Mouse (Mus musculus) hindbrain, embryonic 10.5 days (tissue): Measurements from ENCODE around the gene Vmn1r86. TPM values are rescaled to one million over a fixed set of nuclear protein-coding genes. Genes with fewer than 3 reads are reported as not detected.

Experiments
- DNase-seq: peaks from one replicate; pipeline ENCODE4 v3.0.0-alpha.2; 2017; ENCODE audit warnings: low spot score
- H3K27ac ChIP-seq: fragments of 300-500 bp; sonication (generic); 2 replicates; pipeline ENCODE4 v1.5.1; 2016; ENCODE audit warnings: mild to moderate bottlenecking, moderate library complexity
- H3K27me3 ChIP-seq: fragments of 300-500 bp; sonication (generic); 2 replicates; pipeline ENCODE4 v1.6.1; 2016; ENCODE audit warnings: mild to moderate bottlenecking; ENCODE audit not compliant: poor library complexity, insufficient read depth, severe bottlenecking
- H3K36me3 ChIP-seq: fragments of 300-500 bp; sonication (generic); 2 replicates; pipeline ENCODE4 v1.6.1; 2016; ENCODE audit warnings: mild to moderate bottlenecking, moderate library complexity
- H3K4me1 ChIP-seq: fragments of 300-500 bp; sonication (generic); replicated peaks from 2 replicates; pipeline ENCODE4 v1.6.1; 2016; ENCODE audit warnings: mild to moderate bottlenecking
- H3K4me3 ChIP-seq: fragments of 300-500 bp; sonication (generic); 2 replicates; pipeline ENCODE4 v1.5.1; 2016; ENCODE audit warnings: mild to moderate bottlenecking, moderate library complexity
- H3K9me3 ChIP-seq: fragments of 300-500 bp; sonication (generic); 2 replicates; pipeline ENCODE4 v1.6.1; 2016; ENCODE audit warnings: mild to moderate bottlenecking, moderate library complexity
- WGBS: fragments of 180-500 bp; shearing (Covaris S2); methylation state at CpG from one replicate; pipeline ENCODE4 v1.1.7; 2016; 5-methylcytosine and 5-hydroxymethylcytosine counted together
- polyA plus RNA-seq: library from polyadenylated mRNA; unstranded; fragments of >200 nt; fragmentation: Nextera tagmentation; extraction: Ambion mirVana; gene quantifications from 2 replicates; pipeline ENCODE4 v1.2.1, GENCODE M21; 2016

Gene Vmn1r86
- polyA plus RNA-seq, 1 experiment from 2014 or later: not detected

DNA sequence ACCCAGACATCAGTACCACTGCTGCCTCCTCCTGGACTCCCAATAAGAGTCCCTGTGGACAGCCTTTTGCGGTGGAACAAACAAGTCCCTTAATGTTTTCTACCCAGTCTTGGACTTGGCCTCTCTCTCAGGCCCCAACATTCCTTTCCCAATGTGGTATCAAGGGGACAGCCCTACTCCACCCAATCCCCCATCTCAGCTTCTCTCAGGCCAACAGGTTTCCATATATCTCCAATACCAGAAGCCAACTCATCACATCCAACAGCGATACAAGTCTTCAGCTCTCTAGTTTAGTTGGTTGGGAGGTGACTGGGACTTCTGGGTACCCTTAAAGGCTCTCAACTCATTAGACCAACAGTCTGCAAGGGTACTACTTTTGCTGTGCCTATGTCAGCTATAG is 66.2 kb downstream of the Vmn1r86 start:
- 87% methylated on average over 2 of the region's 2 CpGs for WGBS
- Histone ChIP-seq H3K9me3 (no peaks in the 10 kb centered on the region), H3K27ac (peak overlapping the region; percentile 95), H3K4me1 (peaks cover 10% of the 10 kb centered on the region), H3K36me3 (no peaks in the 10 kb centered on the region), H3K4me3 (peak overlapping the region; percentile 68), H3K27me3 (no peaks in the 10 kb centered on the region)
- DNase-seq: no peak

- H3K27ac ChIP-seq: no peak overlapping the region
- H3K4me3 ChIP-seq: no peak overlapping the region
- H3K9me3 ChIP-seq: no peaks in the 10 kb centered on the region
- no peaks in the 10 kb centered on the region for H3K27me3 ChIP-seq
- WGBS: 90% methylated on average over 13 of the region's 13 CpGs
- H3K36me3 ChIP-seq: no peaks in the 10 kb centered on the region
- H3K4me1 ChIP-seq: peaks cover 10% of the 10 kb centered on the region
- no peak for DNase-seq
Observed at GRCm38 (mm10) chr7:13053001-13053400, 66.7 kb downstream of the Vmn1r86 start.

Other genes with a start within 250 kb of the Vmn1r86 start
- 4.7 and 4.9 TPM in 2 replicates for gene Zfp128, start 238.7 kb downstream of the Vmn1r86 start, polyA plus RNA-seq
- gene Zscan22, start 222.1 kb downstream of the Vmn1r86 start, polyA plus RNA-seq: 14.8 and 18.4 TPM in 2 replicates
- gene Rps5, start 197.6 kb downstream of the Vmn1r86 start, polyA plus RNA-seq: 868 and 1,033 TPM in 2 replicates
- 0.62 and 0.77 TPM in 2 replicates for gene Rnf225, start 192.5 kb downstream of the Vmn1r86 start, polyA plus RNA-seq
- gene Zfp324, start 154.1 kb downstream of the Vmn1r86 start, polyA plus RNA-seq: 11.8 and 12.7 TPM in 2 replicates
- 16.6 and 17.0 TPM in 2 replicates for gene Zfp446, start 142.1 kb downstream of the Vmn1r86 start, polyA plus RNA-seq
- gene Slc27a5, start 121.7 kb downstream of the Vmn1r86 start, polyA plus RNA-seq: 0.11 and 0.26 TPM in 2 replicates
- 373 and 399 TPM in 2 replicates for gene Trim28, start 120.8 kb downstream of the Vmn1r86 start, polyA plus RNA-seq
- 31.3 and 34.4 TPM in 2 replicates for gene Zbtb45, start 109.9 kb downstream of the Vmn1r86 start, polyA plus RNA-seq
- gene Chmp2a, start 85.1 kb downstream of the Vmn1r86 start, polyA plus RNA-seq: 113 and 144 TPM in 2 replicates
- 126 and 157 TPM in 2 replicates for gene Ube2m, start 81.6 kb downstream of the Vmn1r86 start, polyA plus RNA-seq
- gene Mzf1, start 65.2 kb downstream of the Vmn1r86 start, polyA plus RNA-seq: 2.8 and 4.4 TPM in 2 replicates
- gene Vmn1r85, start 24.7 kb downstream of the Vmn1r86 start, polyA plus RNA-seq: not detected in 2 replicates
- gene Vmn1r87, start 20.2 kb upstream of the Vmn1r86 start, polyA plus RNA-seq: not detected in 2 replicates
- gene Vmn1r88, start 39.7 kb upstream of the Vmn1r86 start, polyA plus RNA-seq: not detected in 2 replicates
- not detected in 2 replicates for gene Vmn1r89, start 93.1 kb upstream of the Vmn1r86 start, polyA plus RNA-seq
- gene Lig1, start 157.4 kb upstream of the Vmn1r86 start, polyA plus RNA-seq: 118 and 154 TPM in 2 replicates
- gene Zswim9, start 158.8 kb upstream of the Vmn1r86 start, polyA plus RNA-seq: 10.4 and 11.2 TPM in 2 replicates
- 1.0 and 1.7 TPM in 2 replicates for gene Pla2g4c, start 204.7 kb upstream of the Vmn1r86 start, polyA plus RNA-seq